Mouse (Mus musculus): ENCODE data around the gene Ric8b.

The Ric8b gene

GRCm38 (mm10) chr10:84910194-84910593 lies 7.2 kb upstream of the Ric8b start:
- no peak for DNase-seq

- no peak for DNase-seq
Measured at GRCm38 (mm10) chr10:84910758-84911384, 6.5 kb upstream of the Ric8b start.

GRCm38 (mm10) chr10:84913148-84913547 lies 4.3 kb upstream of the Ric8b start:
- DNase-seq = no peak

GRCm38 (mm10) chr10:84915476-84915875 lies 1.9 kb upstream of the Ric8b start:
- DNase-seq = no peak

GRCm38 (mm10) chr10:84917731-84918095 lies 297 bp downstream of the Ric8b start:
- DNase-seq = no peak

- DNase-seq = no peak
Measured at GRCm38 (mm10) chr10:84926336-84926735, 8.9 kb downstream of the Ric8b start.

- DNase-seq = no peak
Measured at GRCm38 (mm10) chr10:84926885-84927284, 9.5 kb downstream of the Ric8b start.

- DNase-seq = no peak
Measured at GRCm38 (mm10) chr10:84928465-84928864, 11.0 kb downstream of the Ric8b start.

GRCm38 (mm10) chr10:84935553-84936209 lies 18.3 kb downstream of the Ric8b start:
- DNase-seq = no peak

- DNase-seq = no peak
Measured at GRCm38 (mm10) chr10:84936832-84937515, 19.6 kb downstream of the Ric8b start.

- DNase-seq = no peak
Measured at GRCm38 (mm10) chr10:84938094-84938820, 20.8 kb downstream of the Ric8b start.

GRCm38 (mm10) chr10:84938886-84939285 lies 21.5 kb downstream of the Ric8b start:
- no peak for DNase-seq

GRCm38 (mm10) chr10:84940356-84940755 lies 22.9 kb downstream of the Ric8b start:
- DNase-seq = no peak

- DNase-seq = no peak
Measured at GRCm38 (mm10) chr10:84945692-84946091, 28.3 kb downstream of the Ric8b start.

- no peak for DNase-seq
Measured at GRCm38 (mm10) chr10:84948970-84949683, 31.7 kb downstream of the Ric8b start.

GRCm38 (mm10) chr10:84949684-84950010 lies 32.2 kb downstream of the Ric8b start:
- no peak for DNase-seq

- no peak for DNase-seq
Measured at GRCm38 (mm10) chr10:84950384-84950783, 33.0 kb downstream of the Ric8b start.

- DNase-seq = no peak
Measured at GRCm38 (mm10) chr10:84954236-84954635, 36.8 kb downstream of the Ric8b start.

- peak; percentile 4 for DNase-seq
Measured at GRCm38 (mm10) chr10:84956173-84956572, 38.8 kb downstream of the Ric8b start.

- no peak for DNase-seq
Measured at GRCm38 (mm10) chr10:84958597-84958996, 41.2 kb downstream of the Ric8b start.

GRCm38 (mm10) chr10:84960380-84960930 lies 43.0 kb downstream of the Ric8b start:
- no peak for DNase-seq

- DNase-seq = no peak
Measured at GRCm38 (mm10) chr10:84963126-84963525, 45.7 kb downstream of the Ric8b start.

- DNase-seq = no peak
Measured at GRCm38 (mm10) chr10:84963726-84964125, 46.3 kb downstream of the Ric8b start.

All from thymus, postnatal 25 days (tissue).